Mouse (Mus musculus): ENCODE data around the gene Proz.

The Proz gene

DNA sequence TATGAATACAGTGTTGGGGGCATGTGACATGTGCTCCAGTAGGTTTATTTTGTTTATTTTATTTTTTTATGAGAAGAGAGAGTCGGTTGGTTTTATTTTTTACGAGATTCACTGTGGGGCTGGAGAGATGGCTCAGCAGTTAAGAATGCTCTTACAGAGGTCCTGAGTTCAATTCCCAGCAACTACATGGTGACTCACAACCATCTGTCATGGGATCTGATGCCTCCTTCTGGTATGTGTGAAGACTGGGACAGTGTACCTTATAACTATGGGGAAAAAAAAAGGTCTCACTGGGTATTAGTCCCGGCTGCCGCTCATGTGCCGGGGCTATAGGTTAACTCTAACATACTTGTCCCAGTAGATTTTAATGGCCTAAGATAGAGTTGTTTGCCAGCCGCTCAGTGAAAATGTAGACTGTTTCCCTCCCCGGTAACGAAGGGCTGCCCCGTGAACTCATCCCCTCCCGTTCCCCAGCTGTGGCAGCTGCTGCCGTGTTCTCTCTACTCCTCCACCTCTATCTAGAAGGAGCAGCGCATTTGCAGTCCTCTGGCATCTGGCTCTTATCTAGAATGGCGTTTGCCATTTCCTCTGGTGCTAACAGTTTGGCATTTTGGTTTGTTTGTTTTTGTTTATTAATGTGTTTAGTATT, 47.4 kb downstream of the Proz start:
- no peak for DNase-seq

DNA sequence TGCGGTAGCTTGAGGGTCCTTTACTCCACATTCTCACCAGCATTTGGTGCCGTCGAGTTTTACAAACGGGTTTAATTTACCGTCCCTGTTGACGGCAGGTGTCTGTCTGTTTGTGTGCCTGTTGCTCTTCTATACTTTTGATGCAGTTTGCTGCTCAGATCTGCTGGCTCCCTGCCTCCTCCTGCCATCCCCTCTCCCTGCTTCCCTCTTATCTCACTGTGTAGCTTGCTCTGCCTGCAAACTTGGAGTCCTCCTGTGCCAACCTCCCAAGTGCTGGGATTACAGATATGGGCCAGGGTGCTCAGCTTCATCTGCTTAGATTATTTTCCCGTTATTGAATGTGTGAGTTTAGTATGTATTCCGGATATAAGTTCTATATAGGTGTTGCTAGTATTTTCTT, 48.3 kb downstream of the Proz start:
- no peak for DNase-seq

DNA sequence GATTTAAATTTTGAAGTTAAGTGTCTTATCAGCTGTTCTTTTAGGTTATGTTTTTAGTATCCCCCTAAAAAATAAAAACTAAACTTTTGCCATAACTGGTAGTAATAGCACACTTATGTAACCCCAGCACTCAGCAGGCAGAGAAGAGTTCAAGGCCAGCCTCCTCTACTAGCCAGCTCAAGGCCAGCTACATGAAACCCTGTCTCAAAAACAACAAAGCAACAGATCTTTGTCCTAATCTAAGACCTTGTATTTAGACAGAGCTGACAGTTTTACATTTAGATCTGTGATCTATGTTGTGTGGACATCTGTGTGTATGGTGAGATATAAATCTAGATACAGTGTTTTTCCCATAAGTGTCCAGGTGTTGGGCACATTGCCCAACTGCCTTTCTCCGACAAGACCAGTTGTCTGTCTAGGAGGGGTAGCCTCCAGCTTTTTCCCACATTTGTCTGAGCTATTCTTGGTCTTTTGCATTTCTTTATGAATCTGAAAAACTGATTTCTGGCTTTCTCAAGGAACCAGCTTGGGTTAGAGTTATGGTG, 48.8 kb downstream of the Proz start:
- no peak for DNase-seq

DNA sequence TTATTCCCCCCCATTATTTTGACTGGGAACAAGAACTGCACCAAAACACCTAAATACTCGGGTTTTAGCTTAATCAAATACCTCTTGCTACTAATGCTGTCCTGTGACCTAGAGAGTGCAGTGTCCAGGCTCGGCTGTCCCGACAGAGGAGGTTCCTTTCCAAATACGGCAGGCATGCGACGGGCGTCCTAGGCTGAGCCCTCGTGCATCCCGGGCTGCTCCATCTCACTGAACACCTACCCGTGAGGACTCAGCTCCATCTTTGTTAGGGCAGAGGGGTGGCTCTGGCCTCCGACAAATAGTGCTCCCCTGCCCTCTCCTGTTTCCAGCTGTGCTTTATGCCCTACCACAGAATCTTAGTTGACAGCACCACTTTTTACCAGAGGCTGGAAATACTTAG, 51.2 kb downstream of the Proz start:
- DNase-seq: no peak

DNA sequence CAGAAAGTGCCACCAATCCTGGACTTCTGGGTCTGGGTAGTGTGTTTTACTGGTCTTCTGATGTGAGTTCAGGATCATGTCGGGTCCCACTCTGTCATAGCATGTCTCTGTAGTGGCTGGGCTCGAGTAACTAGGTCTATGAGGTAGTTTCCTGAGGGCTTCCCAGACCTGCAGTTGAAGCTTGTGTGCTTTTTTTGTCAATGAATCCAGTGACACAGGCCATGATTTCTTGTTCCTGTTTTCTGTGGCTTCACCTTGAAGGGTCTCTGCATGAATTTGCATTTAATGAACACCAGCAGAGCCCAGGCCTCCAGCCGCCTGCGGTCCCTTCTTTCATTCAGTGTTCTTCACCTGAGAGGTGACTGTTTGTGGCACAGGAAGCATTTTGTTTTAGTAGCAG, 52.5 kb downstream of the Proz start:
- no peak for DNase-seq

DNA sequence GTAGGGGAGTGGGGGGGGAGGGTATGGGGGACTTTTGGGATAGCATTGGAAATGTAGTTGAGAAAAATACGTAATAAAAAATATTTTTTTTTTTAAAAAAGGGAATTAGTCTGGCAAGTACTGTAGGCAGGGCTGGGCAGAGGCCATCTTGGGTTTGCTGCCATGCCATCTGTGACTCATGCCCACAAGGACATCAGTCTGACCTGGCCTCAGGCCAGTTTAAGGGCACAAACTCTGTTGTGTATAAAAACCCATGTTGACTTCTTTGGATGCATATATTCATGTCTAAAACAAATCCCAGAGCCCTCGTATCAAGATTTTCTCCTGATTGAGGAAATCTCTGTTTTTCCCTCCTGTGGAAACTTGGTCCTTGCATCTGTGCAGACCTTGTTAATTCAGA, 56.4 kb downstream of the Proz start:
- DNase-seq: no peak

DNA sequence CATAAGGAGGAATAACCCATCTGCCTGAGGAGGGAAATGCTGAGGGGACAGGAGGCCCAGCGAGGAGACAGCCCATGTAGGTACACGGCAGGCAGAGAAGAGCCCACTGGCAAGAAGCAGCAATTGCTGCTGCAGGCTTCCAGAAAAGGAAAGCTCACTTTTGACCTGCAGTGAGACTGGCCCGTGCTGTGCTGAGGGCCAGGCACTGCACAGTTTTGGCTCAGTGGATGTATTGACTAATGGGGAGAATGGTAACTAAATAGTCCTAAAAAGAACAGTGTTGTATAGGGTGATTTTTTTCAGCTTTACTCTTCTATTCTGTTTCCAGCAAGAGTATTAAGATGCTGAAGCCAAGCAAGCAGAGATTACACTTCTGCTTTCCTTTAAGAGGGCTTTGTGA, 57.8 kb downstream of the Proz start:
- DNase-seq: no peak

DNA sequence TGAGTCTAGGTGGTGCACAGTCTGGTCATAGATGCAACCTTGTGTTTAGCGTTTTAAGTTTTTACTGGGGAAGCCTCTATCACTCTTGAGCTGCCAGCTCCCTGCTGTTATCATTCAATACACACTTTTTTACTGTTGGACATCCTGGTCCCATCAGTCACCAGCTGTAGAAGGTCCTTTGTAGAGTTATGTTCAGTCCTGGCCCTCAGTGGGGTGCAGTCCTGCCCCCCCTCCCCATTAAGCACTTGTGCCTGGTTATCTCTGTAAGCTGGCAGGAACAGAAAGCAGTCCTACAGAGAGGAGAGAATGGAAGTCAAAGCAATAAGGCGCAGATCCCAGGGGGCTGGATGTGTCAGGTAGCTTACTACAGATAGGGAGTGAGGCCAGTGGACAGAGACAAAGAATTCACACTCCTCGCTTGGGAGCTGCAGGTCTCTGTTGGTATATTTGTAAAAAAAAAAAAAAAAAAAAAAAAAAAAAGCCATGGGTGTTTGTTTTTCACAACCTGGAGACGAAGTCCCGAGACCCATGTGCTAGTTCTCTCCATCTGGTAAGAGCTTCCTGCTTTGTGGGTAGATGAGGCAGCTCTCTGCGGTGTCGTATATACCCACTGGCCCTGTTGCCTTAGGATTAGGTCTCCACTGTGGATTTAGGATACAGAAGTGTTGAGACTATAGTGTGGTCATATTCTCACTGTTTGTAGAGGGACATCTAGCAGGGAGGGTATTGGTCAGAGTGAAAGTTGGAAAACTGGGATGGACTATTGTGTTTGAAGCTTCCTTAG, 60.4 kb downstream of the Proz start:
- no peak for DNase-seq

DNA sequence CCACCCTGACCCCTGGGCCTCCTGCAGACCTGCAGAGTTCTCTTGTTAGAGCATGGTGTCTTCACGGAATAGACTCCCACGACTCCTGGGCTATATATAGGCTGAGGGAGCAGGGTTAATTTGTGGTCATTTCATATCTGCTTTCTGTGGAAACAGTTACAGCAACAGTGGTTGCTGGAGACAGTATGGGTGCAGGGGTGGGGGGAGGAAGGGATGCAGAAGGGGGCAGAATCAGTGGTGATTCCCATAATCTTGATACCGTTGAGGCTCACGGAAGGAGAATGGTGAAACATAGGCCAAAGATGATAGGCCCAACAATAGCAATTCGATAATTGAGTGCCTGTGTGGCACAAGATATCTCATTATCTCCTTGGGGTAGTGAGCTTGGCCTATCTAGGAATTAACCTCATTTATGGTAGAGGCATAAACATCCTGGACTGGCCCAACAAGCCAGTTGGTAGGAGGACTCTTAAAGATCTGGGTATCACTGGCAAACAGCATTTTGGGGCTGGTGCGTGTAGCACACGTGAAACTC, 62.2 kb downstream of the Proz start:
- no peak for DNase-seq

DNA sequence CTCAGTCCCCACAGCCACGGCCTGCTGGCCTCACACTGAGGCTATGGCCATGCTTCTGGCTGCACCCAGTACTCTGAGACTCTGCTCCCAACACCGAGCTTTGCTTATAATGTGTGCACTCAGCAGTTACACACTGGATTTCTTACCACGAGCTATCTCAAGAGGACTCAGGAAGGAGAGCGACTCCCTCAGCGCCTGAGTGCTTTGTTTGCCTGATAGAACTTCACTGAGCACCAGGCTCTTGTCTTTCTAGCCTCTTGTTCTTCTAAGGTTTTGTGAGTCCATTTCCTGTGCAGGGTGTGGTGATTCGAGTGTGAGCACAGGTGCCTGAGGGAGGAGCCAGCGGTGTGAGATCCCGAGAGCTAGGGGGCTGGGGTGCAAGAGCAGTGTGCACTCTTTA, 64.2 kb downstream of the Proz start:
- DNase-seq: no peak
